Mouse (Mus musculus) spleen, adult 2 months (tissue): ENCODE results near the gene Anapc13. TPM values are rescaled to one million over a fixed set of nuclear protein-coding genes. Genes with fewer than 3 reads are reported as not detected.
A peak's percentile ranks its signal among the peaks of the same experiment; 100 is the strongest.

ENCODE experiments used
- DNase-seq, 2 experiments: peaks; one replicate each; pipeline versions ENCODE4 v3.0.0 to v3.0.0-alpha.2; 2012 to 2021; ENCODE audit warnings: low spot score in 2 of 2, low read depth in 1 of 2
- H3K27ac ChIP-seq: fragments of 200-500 bp; 2 replicates; pipeline ENCODE4 v1.5.1; 2012; ENCODE audit warnings: low read length, inconsistent platforms; ENCODE audit not compliant: insufficient read depth
- H3K27me3 ChIP-seq: fragments of 200-500 bp; 2 replicates; pipeline ENCODE4 v1.6.1; 2012; ENCODE audit warnings: mild to moderate bottlenecking, moderate library complexity, low read length, inconsistent platforms; ENCODE audit not compliant: control insufficient read depth, insufficient read depth
- H3K36me3 ChIP-seq: fragments of 200-500 bp; 2 replicates; pipeline ENCODE4 v1.6.1; 2012; ENCODE audit warnings: mild to moderate bottlenecking, low read length, inconsistent platforms; ENCODE audit not compliant: control insufficient read depth, insufficient read depth
- H3K4me1 ChIP-seq: fragments of 200-500 bp; 2 replicates; pipeline ENCODE4 v1.6.1; 2011; ENCODE audit warnings: inconsistent platforms; ENCODE audit not compliant: control insufficient read depth, insufficient read depth, insufficient read length
- H3K4me3 ChIP-seq: fragments of 200-500 bp; 2 replicates; pipeline ENCODE4 v1.5.1; 2011; ENCODE audit warnings: mild to moderate bottlenecking, inconsistent platforms; ENCODE audit not compliant: insufficient read depth, insufficient read length; ENCODE audit errors: extremely low read depth
- CTCF ChIP-seq: fragments of 200-500 bp; IDR thresholded peaks from 2 replicates; pipeline ENCODE4 v1.5.1; 2011; ENCODE audit warnings: mild to moderate bottlenecking, inconsistent platforms; ENCODE audit not compliant: insufficient read depth, insufficient read length, insufficient replicate concordance; ENCODE audit errors: extremely low read depth
- POLR2A ChIP-seq: fragments of 200-500 bp; IDR thresholded peaks from 2 replicates; pipeline ENCODE4 v1.6.1; 2011; ENCODE audit warnings: low read depth, low read length, inconsistent platforms
- WGBS: fragments of 180-500 bp; shearing (Covaris S2); methylation state at CpG from one replicate; pipeline ENCODE4 v1.1.7; 2018; 5-methylcytosine and 5-hydroxymethylcytosine counted together
- polyA plus RNA-seq: library from polyadenylated mRNA; depleted of rRNA; stranded (reverse); fragments of >200 nt; gene quantifications from 2 replicates; pipeline ENCODE4 v1.2.3, GENCODE M21; 2012

Gene Anapc13
- polyA plus RNA-seq, 1 experiment, result 34.1 TPM

DNA sequence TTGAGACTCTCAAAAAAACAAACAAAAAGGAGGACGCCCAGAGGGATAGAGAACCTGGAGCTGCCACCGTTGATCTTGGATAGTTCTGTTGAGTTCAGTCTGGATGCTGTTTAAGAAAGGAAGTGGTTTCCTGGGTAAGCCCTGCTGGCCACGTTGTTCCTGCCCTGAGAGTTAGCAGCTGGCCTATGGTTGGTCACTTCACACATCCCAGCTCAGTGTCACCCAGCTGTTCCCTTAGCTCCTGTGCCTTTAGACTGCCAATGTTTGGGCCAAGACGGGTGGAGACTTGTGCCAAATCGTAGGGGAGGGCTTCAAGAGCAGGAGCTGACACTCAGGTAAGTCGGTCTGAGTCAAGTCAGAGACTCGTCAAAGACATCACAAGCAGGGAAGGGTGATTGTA, 3.0 kb downstream of the Anapc13 start:
- 64% methylated on average over 7 of the region's 7 CpGs for WGBS
- Histone ChIP-seq H3K27me3 (no peaks in the 10 kb centered on the region), H3K36me3 (0 out of 2 replicates have a peak, but pooled peaks cover 2% of the 10 kb centered on the region), H3K27ac (no peak overlapping the region), H3K4me3 (no peak overlapping the region), H3K4me1 (peaks cover 10% of the 10 kb centered on the region)
- DNase-seq, result no peak
- no peak for TF ChIP-seq POLR2A
- TF ChIP-seq CTCF, result no peak

GRCm38 (mm10) chr9:102631589-102632147, 5.6 kb downstream of the Anapc13 start:
- Histone ChIP-seq H3K4me3 (no peak overlapping the region), H3K36me3 (peaks cover 5% of the 10 kb centered on the region; the same call in 1 of the 2 replicates), H3K4me1 (peaks cover 8% of the 10 kb centered on the region; the same call in 1 of the 2 replicates), H3K27ac (0 out of 2 replicates have a peak overlapping the region, but pooled peaks have one; percentile 2), H3K27me3 (no peaks in the 10 kb centered on the region)
- WGBS, result 41% methylated on average over 2 of the region's 2 CpGs
- DNase-seq, result no peak
- no peak for TF ChIP-seq POLR2A
- no peak for TF ChIP-seq CTCF

GRCm38 (mm10) chr9:102632173-102632572, 6.1 kb downstream of the Anapc13 start:
- no peaks in the 10 kb centered on the region for H3K27me3 ChIP-seq
- WGBS, result 69% methylated on average over 4 of the region's 4 CpGs
- no peak overlapping the region for H3K4me3 ChIP-seq
- H3K36me3 ChIP-seq, result peaks cover 5% of the 10 kb centered on the region; the same call in 1 of the 2 replicates
- 0 out of 2 replicates have a peak overlapping the region, but pooled peaks have one; percentile 2 for H3K27ac ChIP-seq
- peaks cover 4% of the 10 kb centered on the region; the same call in 1 of the 2 replicates for H3K4me1 ChIP-seq
- DNase-seq, result no peak
- no peak for TF ChIP-seq POLR2A
- TF ChIP-seq CTCF, result no peak

- 86% methylated on average over 1 of the region's 1 CpGs for WGBS
- Histone ChIP-seq H3K4me1 (peaks cover 3% of the 10 kb centered on the region; the same call in 1 of the 2 replicates), H3K27ac (no peak overlapping the region), H3K36me3 (peaks cover 5% of the 10 kb centered on the region; the same call in 1 of the 2 replicates), H3K4me3 (no peak overlapping the region), H3K27me3 (no peaks in the 10 kb centered on the region)
- peak; percentile 33 to 45 for DNase-seq
- TF ChIP-seq POLR2A, result no peak
- peak; percentile 32; the same call in 1 of the 2 replicates for TF ChIP-seq CTCF
Measured at GRCm38 (mm10) chr9:102632923-102633537, 6.9 kb downstream of the Anapc13 start.

DNA sequence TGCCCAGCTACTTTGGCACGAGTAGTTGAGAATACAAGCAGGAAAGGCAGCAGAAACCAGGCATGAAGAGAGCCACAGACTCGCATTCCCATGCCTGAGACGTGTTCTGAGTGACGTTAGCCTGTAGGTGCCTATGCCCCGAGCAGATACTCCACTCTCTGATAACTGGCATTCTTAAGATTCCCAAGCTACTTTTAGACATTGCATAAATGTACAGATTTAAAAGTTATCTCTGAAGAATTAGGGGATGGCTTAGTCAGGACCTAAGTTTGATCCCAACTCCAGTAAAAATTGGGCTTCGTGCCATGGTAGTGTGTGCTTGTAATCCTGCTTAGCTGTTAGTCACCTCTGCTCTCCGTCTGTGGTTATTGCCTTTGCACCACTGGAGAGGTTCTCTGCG, 8.4 kb downstream of the Anapc13 start:
- 94% methylated on average over 8 of the region's 8 CpGs for WGBS
- peaks cover 3% of the 10 kb centered on the region; the same call in 1 of the 2 replicates for H3K4me1 ChIP-seq
- H3K27me3 ChIP-seq, result no peaks in the 10 kb centered on the region
- H3K4me3 ChIP-seq, result no peak overlapping the region
- TF ChIP-seq CTCF, result no peak
- no peak for TF ChIP-seq POLR2A
- no peak overlapping the region for H3K27ac ChIP-seq
- peaks cover 5% of the 10 kb centered on the region; the same call in 1 of the 2 replicates for H3K36me3 ChIP-seq
- no peak for DNase-seq

- Histone ChIP-seq H3K4me3 (no peak overlapping the region), H3K36me3 (peaks cover 4% of the 10 kb centered on the region; the same call in 1 of the 2 replicates), H3K4me1 (peaks cover 3% of the 10 kb centered on the region; the same call in 1 of the 2 replicates), H3K27ac (no peak overlapping the region), H3K27me3 (no peaks in the 10 kb centered on the region)
- DNase-seq, result peak in 1 of 2 experiments; percentile 42
- TF ChIP-seq POLR2A (no peak), CTCF (peak; percentile 46; the same call in 1 of the 2 replicates)
- 4% methylated on average over 4 of the region's 4 CpGs for WGBS
Measured at GRCm38 (mm10) chr9:102636553-102636952, 10.5 kb downstream of the Anapc13 start.
